Mouse (Mus musculus): Measurements from ENCODE around the gene A930033H14Rik.

DNA sequence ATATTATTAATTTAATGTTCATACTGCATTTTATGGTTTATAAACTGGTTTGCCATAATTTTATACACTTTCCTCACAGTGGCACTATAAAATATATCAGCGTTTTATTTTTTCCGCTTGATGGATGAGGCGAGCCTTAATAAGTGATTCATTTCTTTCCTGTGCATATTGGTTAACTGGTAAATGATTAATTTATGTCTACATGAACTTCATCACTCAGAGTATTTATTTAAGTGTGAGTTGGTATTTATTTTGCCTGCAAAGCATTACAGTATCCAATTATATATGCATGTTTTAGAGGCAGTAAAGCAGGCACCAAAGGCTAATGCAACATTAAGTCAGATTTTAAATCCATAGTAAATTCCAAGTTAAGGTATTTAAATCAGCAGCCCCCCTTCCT is 47.1 kb downstream of the A930033H14Rik start:
- TF ChIP-seq POLR2A (IDR thresholded peaks at IDR 0.05; ENCODE audit: control insufficient read depth, low read depth, low read length) (no peak), CTCF (IDR thresholded peaks at IDR 0.05; ENCODE audit: control insufficient read depth, insufficient read depth, insufficient replicate concordance, low read depth, low read length) (no peak)
